Mouse (Mus musculus) neural tube, embryonic 11.5 days (tissue): ENCODE measurements around the gene Morf4l2. TPM values are rescaled to one million over a fixed set of nuclear protein-coding genes. Genes with fewer than 3 reads are reported as not detected.
"Not testable (repeated sequence)": the region's sequence is repeated elsewhere in the genome, so short reads cannot be mapped to it uniquely, and the experiment has no call there.

Experiments
- ATAC-seq: fragments of 200-750 bp; cut with Nextera tagmentation; 2 replicates; pipeline ENCODE4 v1.8.0; 2017; ENCODE audit warnings: moderate number of reproducible peaks, mild to moderate bottlenecking, moderate TSS enrichment, moderate library complexity; ENCODE audit not compliant: insufficient read depth, low FRiP score, low TSS enrichment
- DNase-seq: peaks from one replicate; pipeline ENCODE4 v3.0.0-alpha.2; 2015; ENCODE audit warnings: low spot score
- H3K27ac ChIP-seq: fragments of 300-500 bp; sonication (generic); 2 replicates; pipeline ENCODE4 v1.5.1; 2014; ENCODE audit warnings: low read depth, mild to moderate bottlenecking, low read length
- H3K27me3 ChIP-seq: fragments of 300-500 bp; sonication (generic); 2 replicates; pipeline ENCODE4 v1.6.1; 2014; ENCODE audit warnings: mild to moderate bottlenecking, low read length, mixed read lengths; ENCODE audit not compliant: control insufficient read depth, insufficient read depth
- H3K36me3 ChIP-seq: fragments of 300-500 bp; sonication (generic); 2 replicates; pipeline ENCODE4 v1.6.1; 2014; ENCODE audit warnings: mild to moderate bottlenecking, low read length, moderate library complexity, mixed read lengths; ENCODE audit not compliant: control insufficient read depth, insufficient read depth
- H3K4me1 ChIP-seq: fragments of 300-500 bp; sonication (generic); 2 replicates; pipeline ENCODE4 v1.6.1; 2014; ENCODE audit warnings: low read length, mixed read lengths; ENCODE audit not compliant: control insufficient read depth, insufficient read depth
- H3K4me2 ChIP-seq: fragments of 300-500 bp; sonication (generic); 2 replicates; pipeline ENCODE4 v1.6.1; 2014; ENCODE audit warnings: low read depth, mild to moderate bottlenecking, moderate library complexity
- H3K4me3 ChIP-seq: fragments of 300-500 bp; sonication (generic); 2 replicates; pipeline ENCODE4 v1.5.1; 2014; ENCODE audit warnings: low read depth, low read length
- H3K9ac ChIP-seq: fragments of 300-500 bp; sonication (generic); 2 replicates; pipeline ENCODE4 v1.6.1; 2014; ENCODE audit warnings: mild to moderate bottlenecking, low read length
- H3K9me3 ChIP-seq: fragments of 300-500 bp; sonication (generic); 2 replicates; pipeline ENCODE4 v1.6.1; 2016; ENCODE audit warnings: low read length; ENCODE audit not compliant: control insufficient read depth
- WGBS: fragments of 180-500 bp; shearing (Covaris S2); extraction: QIAGEN DNeasy Blood & Tissue Kit; methylation state at CpG from one replicate; pipeline ENCODE4 v1.1.7; 2014; 5-methylcytosine and 5-hydroxymethylcytosine counted together
- polyA plus RNA-seq: library from polyadenylated mRNA; unstranded; fragments of >200 nt; fragmentation: Nextera tagmentation; extraction: Ambion mirVana; gene quantifications from 2 replicates; pipeline ENCODE4 v1.2.1, GENCODE M21; 2014

The Morf4l2 gene
- polyA plus RNA-seq, 1 experiment from 2014 or later, result 622 TPM

DNA sequence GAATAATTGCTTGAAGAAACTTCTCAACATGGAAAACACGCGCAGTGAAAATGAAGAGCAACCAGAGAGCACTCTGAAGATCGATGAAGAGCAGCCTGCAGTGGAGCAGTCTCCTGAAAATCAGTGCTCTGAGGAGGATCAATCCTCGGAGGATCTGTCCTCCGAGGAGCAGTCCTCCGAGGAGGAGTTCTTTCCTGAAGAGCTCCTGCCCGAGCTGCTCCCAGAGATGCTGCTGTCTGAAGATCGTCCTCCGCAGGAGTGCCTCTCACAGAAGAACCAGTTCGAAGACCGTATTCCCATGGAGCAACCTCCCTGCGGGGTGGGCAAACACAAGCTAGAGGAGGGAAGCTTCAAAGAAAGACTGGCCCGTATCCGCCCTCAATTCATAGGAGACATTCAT is 34.7 kb downstream of the Morf4l2 start:
- Histone ChIP-seq H3K4me1 (no peaks in the 10 kb centered on the region), H3K4me2 (peak overlapping the region; percentile 50), H3K27me3 (no peaks in the 10 kb centered on the region), H3K9ac (peak overlapping the region; percentile 63), H3K36me3 (no peaks in the 10 kb centered on the region), H3K27ac (0 out of 2 replicates have a peak overlapping the region, but pooled peaks have one; percentile 20), H3K9me3 (no peaks in the 10 kb centered on the region), H3K4me3 (peak overlapping the region; percentile 49)
- 18% methylated on average over 14 of the region's 14 CpGs for WGBS
- DNase-seq (peak; percentile 35), ATAC-seq (peak; percentile 36; the same call in 1 of the 2 replicates)

DNA sequence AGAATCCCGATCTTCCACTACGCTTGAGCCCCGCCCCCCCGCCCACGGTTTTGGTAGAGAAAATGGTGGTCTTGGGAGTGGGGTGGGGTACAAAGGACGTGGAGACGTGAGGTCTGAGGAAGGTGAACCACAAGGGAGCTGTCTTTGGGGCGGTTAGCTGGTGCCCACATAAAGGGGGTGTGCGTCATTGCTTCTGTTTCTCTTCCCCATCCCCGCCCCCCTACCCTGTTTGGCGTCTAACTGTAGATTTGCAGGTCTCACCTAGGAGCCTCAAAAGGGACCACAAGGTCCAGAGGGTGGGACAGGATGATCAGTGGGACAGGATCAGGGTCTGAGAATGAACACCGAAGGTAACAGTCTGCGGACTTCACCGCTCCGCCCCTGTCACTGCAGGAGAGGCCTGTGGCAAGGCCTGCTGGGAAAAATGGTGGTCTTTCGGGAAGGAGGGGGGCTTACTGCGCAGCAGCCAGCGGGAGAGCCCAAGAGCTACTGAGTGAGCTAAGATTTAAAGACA is 35.3 kb downstream of the Morf4l2 start:
- H3K27ac ChIP-seq, result peak overlapping the region; percentile 24; the same call in 1 of the 2 replicates
- H3K36me3 ChIP-seq, result no peaks in the 10 kb centered on the region
- peak overlapping the region; percentile 49 for H3K4me3 ChIP-seq
- H3K4me2 ChIP-seq, result peak overlapping the region; percentile 50
- H3K9me3 ChIP-seq, result no peaks in the 10 kb centered on the region
- no peaks in the 10 kb centered on the region for H3K27me3 ChIP-seq
- DNase-seq (peak; percentile 69), ATAC-seq (peak; percentile 91)
- 14% methylated on average over 18 of the region's 18 CpGs for WGBS
- no peaks in the 10 kb centered on the region for H3K4me1 ChIP-seq
- H3K9ac ChIP-seq, result peak overlapping the region; percentile 63

DNA sequence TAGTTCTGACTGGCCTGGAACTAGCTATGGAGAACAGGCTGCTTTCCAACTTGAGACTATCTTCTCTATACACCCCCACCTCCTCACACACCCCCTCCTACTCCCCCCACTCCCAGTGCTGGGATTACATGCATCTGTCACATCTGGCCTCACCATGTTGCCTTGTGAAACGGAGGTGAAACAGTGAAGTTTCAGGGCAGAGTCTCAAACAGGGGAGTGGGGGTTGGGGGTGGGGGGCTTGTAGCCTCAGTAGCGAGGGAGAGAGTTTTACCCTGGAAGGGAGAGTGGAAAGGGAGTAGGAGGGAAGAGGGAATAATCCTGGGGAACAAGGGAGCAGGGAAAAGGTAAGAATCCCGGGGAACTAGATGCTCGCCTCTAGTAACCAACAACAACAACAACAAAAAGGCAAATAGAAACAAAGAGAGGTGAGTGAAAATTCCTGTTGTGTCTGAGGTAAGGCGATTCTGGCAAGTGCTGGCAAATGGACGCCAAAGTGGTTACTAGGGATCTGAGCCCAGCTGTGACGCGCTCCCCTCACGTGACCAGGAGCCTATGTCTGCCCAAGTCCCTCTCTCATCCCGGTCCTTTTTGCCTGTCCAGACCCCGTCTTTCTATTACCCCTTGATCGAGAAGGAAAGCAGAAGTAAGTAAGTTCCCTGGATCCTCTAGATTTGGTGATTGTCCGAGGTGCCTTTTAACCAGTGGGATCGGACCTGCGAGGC is 35.9 kb downstream of the Morf4l2 start, which contains the start of gene Tceal1:
Gene Tceal1, plus strand, starts transcription at position 537 of the 722 bp plus-strand sequence.
- WGBS, result 22% methylated on average over 15 of the region's 15 CpGs
- Histone ChIP-seq H3K4me2 (peak within 1 kb of the TSS; percentile 50), H3K4me3 (peak within 1 kb of the TSS; percentile 49), H3K27me3 (no peaks in the 10 kb centered on the region), H3K27ac (peak within 1 kb of the TSS; percentile 24; the same call in 1 of the 2 replicates), H3K4me1 (no peaks in the 10 kb centered on the region), H3K9ac (peak within 1 kb of the TSS; percentile 63), H3K9me3 (no peaks in the 10 kb centered on the region), H3K36me3 (no peaks in the 10 kb centered on the region)
- ATAC-seq (peak; percentile 95), DNase-seq (peak; percentile 73)

DNA sequence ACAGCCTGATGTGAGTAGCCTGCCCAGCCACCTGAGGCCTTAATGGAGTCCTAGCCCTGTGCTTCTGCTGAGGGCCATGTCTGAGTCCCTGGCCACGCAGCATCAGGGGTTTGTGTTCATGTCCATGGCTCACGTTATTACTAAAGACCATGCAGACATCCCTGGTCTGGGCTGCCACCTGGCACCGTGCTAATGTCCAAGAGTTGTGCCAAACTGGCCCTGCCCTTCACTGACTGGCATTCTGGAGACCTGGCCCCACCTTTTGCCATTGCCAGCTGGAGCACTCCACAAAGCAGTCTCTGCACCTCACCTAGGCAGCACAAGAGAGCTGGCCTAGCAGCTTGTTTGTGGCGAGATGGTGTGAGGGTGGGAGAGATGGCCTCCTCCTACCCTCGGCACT is 50.3 kb downstream of the Morf4l2 start:
- Histone ChIP-seq H3K9ac (no peak overlapping the region), H3K4me3 (no peak overlapping the region), H3K4me1 (no peaks in the 10 kb centered on the region), H3K36me3 (no peaks in the 10 kb centered on the region), H3K27me3 (no peaks in the 10 kb centered on the region), H3K4me2 (no peak overlapping the region), H3K9me3 (no peaks in the 10 kb centered on the region), H3K27ac (no peak overlapping the region)
- DNase-seq (no peak), ATAC-seq (no peak)
- 83% methylated on average over 5 of the region's 5 CpGs for WGBS

DNA sequence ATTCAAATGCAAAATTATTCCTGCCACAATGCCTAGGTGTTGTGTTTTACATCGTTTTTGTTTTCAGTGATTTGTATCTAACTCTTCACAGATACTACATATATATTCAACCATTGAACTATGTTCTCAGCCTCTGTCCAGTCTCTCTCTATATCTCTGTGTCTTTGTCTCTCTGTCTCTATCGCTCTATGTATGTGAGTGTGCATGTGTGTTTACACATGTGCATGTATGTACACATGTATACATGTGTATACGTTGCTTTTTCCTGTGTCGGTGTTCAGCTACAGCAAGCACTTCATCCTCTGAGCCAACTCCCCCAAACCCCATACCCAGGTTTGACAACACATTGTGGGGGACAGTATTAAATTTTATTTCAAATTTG is 51.2 kb downstream of the Morf4l2 start:
- Histone ChIP-seq H3K4me3 (no peak overlapping the region), H3K4me2 (no peak overlapping the region), H3K9ac (no peak overlapping the region), H3K27ac (no peak overlapping the region), H3K4me1 (no peaks in the 10 kb centered on the region), H3K36me3 (no peaks in the 10 kb centered on the region), H3K27me3 (no peaks in the 10 kb centered on the region), H3K9me3 (no peaks in the 10 kb centered on the region)
- ATAC-seq (no peak), DNase-seq (no peak)
- 82% methylated on average over 4 of the region's 4 CpGs for WGBS

DNA sequence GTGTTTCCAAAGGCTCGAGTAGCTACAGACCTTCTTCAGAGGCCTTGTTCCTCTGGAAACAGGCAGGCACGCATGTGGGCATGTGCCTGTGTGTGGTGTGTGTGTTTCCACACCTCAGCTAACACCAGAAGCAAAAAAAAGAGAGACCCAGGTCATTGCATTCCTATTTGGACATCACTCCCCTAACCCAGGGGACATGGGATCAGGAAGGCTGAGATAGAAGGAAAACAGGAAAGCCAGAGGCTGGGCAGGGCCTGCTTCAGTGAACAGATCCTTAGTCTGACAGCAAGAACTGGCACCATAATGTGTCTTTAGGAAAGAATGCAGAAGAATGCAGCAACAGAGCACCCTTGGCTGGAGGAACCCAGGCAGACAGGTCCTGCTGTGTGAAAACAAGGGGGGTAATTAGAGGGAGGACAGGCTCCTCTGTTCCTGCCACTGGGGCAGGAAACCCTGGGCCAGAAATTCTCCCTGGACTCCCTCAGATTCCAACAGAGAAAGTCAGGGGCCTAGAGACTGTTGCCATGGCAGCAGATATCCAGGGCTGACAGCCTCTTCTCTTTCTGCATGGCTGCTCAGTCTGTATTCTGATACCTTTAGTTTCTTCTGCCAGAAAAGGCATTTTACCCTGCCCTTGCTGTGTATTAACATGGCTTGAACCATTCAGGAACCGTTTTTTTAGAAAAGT is 51.7 kb downstream of the Morf4l2 start:
- not testable (repeated sequence) for H3K4me1 ChIP-seq, H3K27ac ChIP-seq, H3K4me3 ChIP-seq, H3K9me3 ChIP-seq, H3K27me3 ChIP-seq, H3K4me2 ChIP-seq, H3K36me3 ChIP-seq, DNase-seq, H3K9ac ChIP-seq
- WGBS, result 52% methylated on average over 3 of the region's 3 CpGs
- peak; percentile 86 for ATAC-seq

Other genes with a start within 250 kb of the Morf4l2 start
- not detected in 2 replicates for gene Kir3dl1, start 225.7 kb downstream of the Morf4l2 start, polyA plus RNA-seq
- not detected in 2 replicates for gene Kir3dl2, start 199.6 kb downstream of the Morf4l2 start, polyA plus RNA-seq
- 9.5 and 9.9 TPM in 2 replicates for gene Tceal3, start 152.8 kb downstream of the Morf4l2 start, polyA plus RNA-seq
- gene Tceal1, start 35.7 kb downstream of the Morf4l2 start, polyA plus RNA-seq, result 8.9 and 9.3 TPM in 2 replicates
- not detected in 2 replicates for gene Glra4, start 36.5 kb upstream of the Morf4l2 start, polyA plus RNA-seq
- 28.7 and 38.6 TPM in 2 replicates for gene Plp1, start 79.0 kb upstream of the Morf4l2 start, polyA plus RNA-seq
- 5.8 and 5.9 TPM in 2 replicates for gene Rab9b, start 125.1 kb upstream of the Morf4l2 start, polyA plus RNA-seq
- not detected in 2 replicates for gene H2bfm, start 183.6 kb upstream of the Morf4l2 start, polyA plus RNA-seq
- 54.1 and 56.2 TPM in 2 replicates for gene Tmsb15b2, start 231.8 kb upstream of the Morf4l2 start, polyA plus RNA-seq
- gene Tmsb15l, start 233.2 kb upstream of the Morf4l2 start, polyA plus RNA-seq, result 7.4 and 7.6 TPM in 2 replicates
- 22.2 and 23.4 TPM in 2 replicates for gene Tmsb15b1, start 233.2 kb upstream of the Morf4l2 start, polyA plus RNA-seq
- 82.3 and 88.8 TPM in 2 replicates for gene Zcchc18, start 249.5 kb upstream of the Morf4l2 start, polyA plus RNA-seq